Mouse (Mus musculus) lung, postnatal 10 days (tissue): ENCODE results near the gene Hspb9.

Source experiments
- DNase-seq: peaks from one replicate; pipeline ENCODE4 v3.0.0; 2021

The Hspb9 gene

GRCm38 (mm10) chr11:100735134-100735865, 21.6 kb downstream of the Hspb9 start:
- DNase-seq, result no peak

GRCm38 (mm10) chr11:100735954-100736745, 22.5 kb downstream of the Hspb9 start:
- DNase-seq, result no peak

GRCm38 (mm10) chr11:100736746-100737080, 23.1 kb downstream of the Hspb9 start:
- DNase-seq, result no peak

- DNase-seq, result no peak
These were observed 23.6 kb downstream of the Hspb9 start for GRCm38 (mm10) chr11:100737105-100737733.

GRCm38 (mm10) chr11:100738066-100738604, 24.5 kb downstream of the Hspb9 start, which contains the start of gene Rab5c:
Gene Rab5c, minus strand, starts transcription at chr11:100738215.
- peak; percentile 100 for DNase-seq

- no peak for DNase-seq
These were observed 25.1 kb downstream of the Hspb9 start for GRCm38 (mm10) chr11:100738749-100739148.

- peak; percentile 37 for DNase-seq
These were observed 27.7 kb downstream of the Hspb9 start for GRCm38 (mm10) chr11:100741348-100741747.

GRCm38 (mm10) chr11:100745085-100745484, 31.4 kb downstream of the Hspb9 start:
- peak; percentile 70 for DNase-seq

- no peak for DNase-seq
These were observed 32.9 kb downstream of the Hspb9 start for GRCm38 (mm10) chr11:100746546-100746945.

- DNase-seq, result no peak
These were observed 33.5 kb downstream of the Hspb9 start for GRCm38 (mm10) chr11:100747114-100747513.

- DNase-seq, result no peak
These were observed 35.0 kb downstream of the Hspb9 start for GRCm38 (mm10) chr11:100748620-100749019.

- DNase-seq, result no peak
These were observed 35.8 kb downstream of the Hspb9 start for GRCm38 (mm10) chr11:100749469-100749868.

GRCm38 (mm10) chr11:100750127-100750526, 36.5 kb downstream of the Hspb9 start:
- no peak for DNase-seq

GRCm38 (mm10) chr11:100752294-100752693, 38.6 kb downstream of the Hspb9 start:
- DNase-seq, result no peak

GRCm38 (mm10) chr11:100754021-100754692, 40.5 kb downstream of the Hspb9 start:
- no peak for DNase-seq

GRCm38 (mm10) chr11:100754693-100755057, 41.0 kb downstream of the Hspb9 start:
- DNase-seq, result no peak

- no peak for DNase-seq
These were observed 42.8 kb downstream of the Hspb9 start for GRCm38 (mm10) chr11:100756476-100756875.

- no peak for DNase-seq
These were observed 43.9 kb downstream of the Hspb9 start for GRCm38 (mm10) chr11:100757566-100757965.

- DNase-seq, result peak; percentile 64
These were observed 45.3 kb downstream of the Hspb9 start for GRCm38 (mm10) chr11:100758707-100759610.

GRCm38 (mm10) chr11:100759611-100760233, 46.1 kb downstream of the Hspb9 start, which contains the start of gene Kcnh4:
Gene Kcnh4, minus strand, starts transcription at chr11:100759942.
- DNase-seq, result peak; percentile 71

GRCm38 (mm10) chr11:100761547-100762045, 47.9 kb downstream of the Hspb9 start:
- DNase-seq, result peak; percentile 93
